7 mouse cellular contexts compared by ENCODE assay signal in the genomic region with DNA sequence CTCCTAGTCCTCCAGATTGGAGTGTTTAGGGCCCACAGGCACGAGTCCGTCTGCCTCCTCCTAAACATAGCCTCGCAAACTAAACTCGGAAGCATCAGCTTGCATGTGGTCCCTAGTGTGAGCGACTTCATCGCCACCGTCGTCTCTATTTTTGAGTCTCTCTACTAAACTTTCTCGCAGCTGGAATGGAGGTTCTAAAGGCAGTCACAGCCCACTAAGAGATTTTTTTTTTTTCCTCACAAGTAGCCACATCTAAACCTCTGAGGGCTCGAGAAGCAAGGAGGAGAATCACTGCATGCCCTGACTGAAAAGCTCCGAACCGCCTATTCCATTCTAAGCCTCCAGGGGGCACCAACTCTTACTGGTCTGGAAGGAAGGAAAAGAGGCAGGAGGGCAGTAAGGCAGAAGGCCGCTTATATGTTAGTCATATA.
A peak's percentile ranks its signal among the peaks of the same experiment; 100 is the strongest.
DNase-seq lines count a peak whose midpoint lies in the region.

No protein-coding gene starts in this region.

- peak; percentile 34 for DNase-seq in 416B (ENCODE audit: low read depth)
- DNase-seq in ES-CJ7 (ENCODE audit: low read depth, low spot score), result peak; percentile 47
- peak; percentile 53 for DNase-seq in cerebellum, adult 8-10 months
- peak; percentile 70 for DNase-seq in gastrocnemius, postnatal 10 days
- peak; percentile 72 to 78 for DNase-seq in layer of hippocampus, postnatal 14 days (ENCODE audit: low spot score in 2 of 2)
- peak; percentile 68 for DNase-seq in mesoderm, embryonic 11.5 days (ENCODE audit: low read depth, low spot score)
- peak; percentile 2 for DNase-seq in thymus, postnatal 25 days

Comparison
In these comparisons a context has a peak if more than half of its experiments do, and no peak if none do; other contexts are left out.
1. Peak in every context shown above with its lines: DNase-seq.
2. DNase-seq: peak in every context shown above with its lines; median percentile 75 in layer of hippocampus, postnatal 14 days; 70 in gastrocnemius, postnatal 10 days; 68 in mesoderm, embryonic 11.5 days; 53 in cerebellum, adult 8-10 months; 47 in ES-CJ7; 34 in 416B; 2 in thymus, postnatal 25 days.